Mouse (Mus musculus) thymus, postnatal 0 days (tissue): Measurements from ENCODE around the gene H2-Q2. TPM values are rescaled to one million over a fixed set of nuclear protein-coding genes. Genes with fewer than 3 reads are reported as not detected.
"Not testable (repeated sequence)": the region's sequence is repeated elsewhere in the genome, so short reads cannot be mapped to it uniquely, and the experiment has no call there.

Experiments used
- DNase-seq: peaks from one replicate; pipeline ENCODE4 v3.0.0-alpha.2; 2015; ENCODE audit warnings: low spot score
- polyA plus RNA-seq: library from polyadenylated mRNA; unstranded; fragments of >200 nt; fragmentation: Nextera tagmentation; extraction: Ambion mirVana; gene quantifications from 2 replicates; pipeline ENCODE4 v1.2.1, GENCODE M21; 2015

The H2-Q2 gene
- 68.4 and 69.8 TPM in 2 replicates for polyA plus RNA-seq

DNA sequence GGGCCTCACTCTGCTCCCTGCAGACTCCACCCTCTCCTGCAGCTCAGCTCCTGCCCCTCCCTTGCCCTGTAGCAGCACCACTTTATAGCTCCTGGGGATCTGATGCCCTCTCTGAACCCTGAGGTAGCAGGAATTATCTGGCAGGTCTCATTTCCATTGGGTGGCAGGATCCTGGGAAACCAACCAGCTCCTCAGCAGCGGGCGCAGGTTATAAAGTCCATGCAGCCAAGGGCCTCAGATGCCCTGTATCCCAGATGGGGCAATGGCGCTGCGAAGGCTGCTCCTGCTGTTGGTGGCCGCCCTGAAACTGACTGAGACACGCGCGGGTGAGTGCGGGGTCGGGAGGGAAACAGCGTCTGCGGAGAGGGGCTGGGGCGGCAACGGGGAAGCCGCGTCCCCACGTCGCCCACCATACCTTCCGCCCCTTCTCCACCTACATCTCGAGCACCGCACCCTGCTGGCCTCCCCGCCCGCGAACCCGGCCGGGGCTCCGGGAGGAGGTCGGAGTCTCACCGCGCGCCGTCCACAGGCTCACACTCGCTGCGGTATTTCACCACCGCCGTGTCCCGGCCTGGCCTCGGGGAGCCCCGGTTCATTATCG is at the start of gene H2-Q2:
Gene H2-Q2 (plus strand): TSS at position 172 of the 601 bp plus-strand sequence.
- DNase-seq = peak; percentile 36

GRCm38 (mm10) chr17:35295796-35296195 is 46.2 kb upstream of the H2-Q2 start:
- peak; percentile 66 for DNase-seq

- DNase-seq = not testable (repeated sequence)
Measured at GRCm38 (mm10) chr17:35300261-35300945, 41.6 kb upstream of the H2-Q2 start.

- DNase-seq = peak; percentile 73
Measured at GRCm38 (mm10) chr17:35301645-35302258, 40.3 kb upstream of the H2-Q2 start.

DNA sequence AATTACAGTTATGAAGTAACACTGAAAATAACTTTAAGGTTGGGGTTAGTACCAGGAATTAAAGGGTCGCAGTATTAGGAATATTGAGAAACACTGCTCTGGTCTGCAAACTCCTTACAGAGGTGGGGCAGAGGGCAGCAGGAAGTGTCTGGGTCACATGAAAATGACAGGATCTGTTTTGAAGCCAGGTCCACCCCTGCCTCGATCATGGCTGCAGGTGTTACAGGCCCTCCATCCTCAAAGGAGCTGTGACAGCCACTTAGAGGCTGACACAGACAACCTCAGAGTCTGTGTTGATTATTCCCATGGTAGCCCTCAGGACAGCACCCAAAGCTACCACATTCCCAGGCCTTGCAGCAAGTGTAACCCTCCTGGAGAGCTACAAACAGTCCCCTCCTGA is 38.8 kb upstream of the H2-Q2 start:
- DNase-seq = no peak

DNA sequence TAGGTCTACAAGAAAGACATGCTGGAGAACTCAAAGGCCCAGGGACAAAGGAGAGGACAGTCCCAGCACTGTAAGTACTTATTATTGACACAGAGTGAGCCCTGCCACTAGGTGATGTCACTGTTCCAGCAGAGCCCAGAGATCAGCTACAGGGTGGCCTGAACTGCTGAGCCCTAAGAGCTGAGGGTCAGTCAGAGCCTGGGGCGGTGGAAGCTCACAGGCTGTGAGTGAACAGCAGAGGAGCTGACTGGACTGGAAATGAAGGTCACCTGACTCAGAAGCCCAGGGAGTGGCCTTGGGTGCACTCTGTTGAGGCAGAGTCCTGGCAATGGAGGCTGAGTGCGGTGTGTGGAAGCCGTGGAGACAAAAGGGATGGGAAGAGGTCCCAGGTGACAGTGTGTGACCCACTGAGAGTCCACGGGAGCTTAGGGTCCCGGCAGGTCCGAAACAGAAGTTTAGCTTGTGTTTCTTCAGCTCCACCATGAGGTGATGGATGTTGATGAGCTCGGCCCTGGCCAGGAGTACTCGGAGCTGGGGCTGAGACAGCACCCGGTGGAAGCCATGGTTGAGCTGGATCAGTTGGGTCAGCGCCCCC is 38.2 kb upstream of the H2-Q2 start:
- no peak for DNase-seq

DNA sequence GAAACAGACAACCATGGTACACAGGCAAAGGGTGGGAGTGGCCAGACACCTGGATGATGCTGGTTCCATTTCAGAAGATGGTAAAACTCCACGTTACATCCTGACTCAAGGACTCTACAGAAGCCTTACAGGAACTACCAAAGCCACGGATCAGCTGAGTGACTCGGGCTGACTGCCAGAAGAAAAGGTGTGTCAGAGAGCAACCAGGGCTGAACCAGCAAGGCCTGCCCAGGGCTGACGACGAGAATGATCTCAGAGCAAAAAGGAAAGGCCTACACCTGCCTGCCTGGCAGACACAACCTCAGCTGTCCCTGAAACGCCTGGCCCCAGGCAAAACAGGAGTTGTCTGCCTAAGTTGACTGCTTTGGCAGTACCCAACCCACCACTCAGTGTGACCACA is 37.6 kb upstream of the H2-Q2 start:
- no peak for DNase-seq

DNA sequence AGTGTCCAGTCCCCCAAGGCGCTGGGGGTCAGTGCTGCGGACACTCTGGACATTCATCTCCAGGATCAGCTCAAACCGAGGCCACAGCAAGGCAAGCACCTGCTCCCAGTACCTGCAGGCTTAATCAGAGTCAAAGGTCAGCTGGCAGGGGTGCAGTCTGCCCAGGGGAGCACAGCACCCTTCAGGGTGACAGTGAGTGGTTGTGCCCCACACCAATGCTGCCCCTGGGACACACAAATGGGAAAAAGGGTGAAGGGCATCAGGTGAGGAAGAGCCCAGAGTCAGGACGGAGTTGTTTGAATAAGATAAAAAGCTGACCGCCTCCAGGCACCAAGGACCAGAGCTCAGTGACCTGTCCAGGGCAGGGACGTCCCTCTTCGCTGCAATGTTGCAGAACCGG is 37.1 kb upstream of the H2-Q2 start:
- DNase-seq = not testable (repeated sequence)

- peak; percentile 68 for DNase-seq
Measured at GRCm38 (mm10) chr17:35318671-35319070, 23.4 kb upstream of the H2-Q2 start.

DNA sequence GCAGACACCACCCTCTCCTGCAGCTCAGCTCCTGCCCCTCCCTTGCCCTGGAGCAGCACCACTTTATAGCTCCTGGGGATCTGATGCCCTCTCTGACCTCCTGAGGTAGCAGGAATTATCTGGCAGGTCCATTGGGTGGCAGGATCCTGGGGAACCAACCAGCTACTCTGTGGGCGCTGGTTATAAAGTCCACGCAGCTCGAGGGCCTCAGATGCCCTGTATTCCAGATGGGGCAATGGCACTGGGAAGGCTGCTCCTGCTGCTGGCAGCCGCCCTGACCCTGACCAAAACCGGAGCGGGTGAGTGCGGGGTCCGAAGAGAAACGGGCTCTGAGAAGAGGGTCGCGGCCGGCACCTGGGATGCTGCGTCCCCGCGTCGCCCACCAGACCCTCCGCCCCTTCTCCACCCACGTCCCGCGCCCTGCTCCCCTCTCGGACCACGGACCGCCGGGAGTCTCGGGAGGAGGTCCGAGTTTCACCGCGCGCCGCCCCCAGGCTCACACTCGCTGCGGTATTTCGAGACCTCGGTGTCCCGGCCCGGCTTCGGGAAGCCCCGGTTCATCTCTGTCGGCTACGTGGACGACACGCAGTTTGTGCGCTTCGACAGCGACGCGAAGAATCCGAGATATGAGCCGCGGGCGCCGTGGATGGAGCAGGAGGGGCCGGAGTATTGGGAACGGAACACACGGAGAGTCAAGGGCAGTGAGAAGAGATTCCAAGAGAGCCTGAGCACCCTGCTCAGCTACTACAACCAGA is 21.5 kb upstream of the H2-Q2 start, which contains the start of gene H2-Q1:
Gene H2-Q1 (plus strand): TSS at position 79 of the 755 bp plus-strand sequence.
- peak; percentile 9 for DNase-seq

DNA sequence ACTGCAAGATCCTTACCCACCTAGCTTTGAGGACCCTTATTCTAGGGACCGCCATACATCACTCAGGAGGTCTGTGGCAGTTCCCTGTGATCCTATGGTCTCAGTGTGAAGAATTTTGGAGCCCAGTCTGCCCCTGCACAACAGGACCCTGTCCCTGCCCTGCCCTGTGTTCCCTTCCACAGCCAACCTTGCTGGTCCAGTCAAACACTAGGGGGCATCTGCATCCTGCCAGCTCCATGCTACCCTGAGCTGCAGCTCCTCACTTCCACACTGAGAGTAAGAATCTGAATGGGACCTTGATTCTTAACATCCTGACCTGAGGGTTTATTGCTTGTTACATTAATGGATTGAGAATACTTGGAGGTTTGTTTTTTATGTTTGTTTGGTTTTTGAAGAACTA is 16.9 kb upstream of the H2-Q2 start:
- peak; percentile 59 for DNase-seq

DNA sequence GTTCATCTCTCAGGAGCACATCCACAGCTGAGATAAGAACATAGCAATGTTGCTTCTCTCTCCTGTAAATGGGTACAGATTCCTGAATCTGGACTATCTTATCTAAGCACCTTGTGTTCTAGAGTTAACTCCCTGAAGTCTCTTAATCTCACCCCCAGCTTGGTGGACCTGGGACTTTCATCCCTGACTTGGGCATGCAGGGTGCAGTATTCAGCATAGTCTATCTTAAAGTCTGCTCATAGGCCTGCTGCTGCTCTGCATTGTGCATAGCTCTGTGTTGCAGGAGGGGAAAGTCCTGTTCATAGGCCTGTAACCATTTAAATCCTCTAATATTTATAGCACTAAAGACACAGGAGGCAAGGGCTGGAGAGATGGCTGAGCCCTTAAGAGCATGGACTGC is 16.0 kb upstream of the H2-Q2 start:
- not testable (repeated sequence) for DNase-seq

- not testable (repeated sequence) for DNase-seq
Measured at GRCm38 (mm10) chr17:35329714-35330113, 12.3 kb upstream of the H2-Q2 start.

DNA sequence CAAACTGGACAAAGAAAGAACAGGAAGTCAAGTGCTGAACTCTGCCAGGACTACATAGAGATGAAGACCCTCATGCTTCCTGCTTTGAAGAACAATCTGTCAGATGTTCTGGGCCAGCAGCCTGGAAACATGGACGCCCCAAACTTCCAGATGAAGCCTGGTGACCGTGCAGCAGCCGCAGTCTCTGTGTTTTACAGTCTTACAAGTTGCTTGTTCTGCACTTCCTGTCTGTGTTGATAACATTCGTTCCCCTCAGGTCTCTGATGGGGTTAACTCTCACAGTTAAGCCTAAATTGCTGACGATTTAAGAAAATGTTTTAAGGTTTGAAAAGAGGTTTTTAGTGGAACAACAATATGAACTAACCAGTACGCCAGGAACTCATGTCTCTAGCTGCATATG is 10.5 kb upstream of the H2-Q2 start:
- DNase-seq = not testable (repeated sequence)

DNA sequence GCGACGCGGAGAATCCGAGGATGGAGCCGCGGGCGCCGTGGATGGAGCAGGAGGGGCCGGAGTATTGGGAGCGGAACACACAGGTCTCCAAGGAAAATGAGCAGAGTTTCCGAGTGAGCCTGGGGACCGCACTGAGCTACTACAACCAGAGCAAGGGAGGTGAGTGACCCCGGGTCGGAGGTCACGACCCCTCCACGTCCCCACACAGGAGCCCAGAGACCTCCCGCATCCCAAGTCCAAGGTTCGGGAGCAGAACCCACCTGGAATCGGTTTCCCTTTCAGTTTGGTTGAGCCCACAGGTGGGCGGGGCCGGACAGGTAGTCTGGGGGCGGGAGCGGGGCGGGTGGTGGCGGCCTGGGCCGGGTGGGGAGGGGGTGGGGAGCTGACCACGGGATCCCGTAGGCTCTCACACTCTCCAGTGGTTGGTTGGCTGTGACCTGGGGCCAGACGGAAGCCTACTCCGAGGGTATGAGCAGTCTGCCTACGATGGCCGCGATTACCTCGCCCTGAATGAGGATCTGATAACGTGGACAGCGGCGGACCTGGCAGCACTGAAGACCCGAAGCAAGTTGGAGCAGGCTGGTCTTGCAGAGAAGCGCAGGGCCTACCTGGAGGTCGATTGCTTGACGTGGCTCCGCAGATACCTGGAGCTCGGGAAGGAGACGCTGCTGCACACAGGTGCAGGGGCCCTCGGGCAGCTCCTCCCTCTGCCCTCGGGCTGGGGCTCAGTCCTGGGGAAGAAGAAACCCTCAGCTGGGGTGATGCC is 852 bp downstream of the H2-Q2 start:
- DNase-seq = peak; percentile 6

- not testable (repeated sequence) for DNase-seq
Measured at GRCm38 (mm10) chr17:35347659-35348058, 5.6 kb downstream of the H2-Q2 start.

- peak; percentile 53 for DNase-seq
Measured at GRCm38 (mm10) chr17:35353275-35353674, 11.2 kb downstream of the H2-Q2 start.

DNA sequence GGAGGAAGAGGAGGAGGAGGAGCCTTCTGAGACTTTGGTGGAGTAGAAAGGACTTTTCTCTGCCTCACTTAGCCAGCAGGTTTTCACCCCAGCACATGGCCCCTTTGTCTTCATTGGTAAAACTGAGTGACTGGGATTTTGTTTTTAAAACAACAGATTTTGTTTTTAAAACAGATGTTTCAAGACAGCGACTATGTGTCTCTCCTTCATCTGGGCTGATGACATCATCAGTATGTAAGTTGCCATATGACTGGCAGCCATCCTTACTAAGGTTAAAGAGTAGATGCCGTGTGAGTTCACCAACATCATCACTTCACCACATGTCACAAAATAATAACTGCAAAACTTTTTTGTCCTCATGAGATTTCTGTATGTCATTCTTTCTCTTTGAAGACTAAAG is 12.0 kb downstream of the H2-Q2 start:
- DNase-seq = no peak

DNA sequence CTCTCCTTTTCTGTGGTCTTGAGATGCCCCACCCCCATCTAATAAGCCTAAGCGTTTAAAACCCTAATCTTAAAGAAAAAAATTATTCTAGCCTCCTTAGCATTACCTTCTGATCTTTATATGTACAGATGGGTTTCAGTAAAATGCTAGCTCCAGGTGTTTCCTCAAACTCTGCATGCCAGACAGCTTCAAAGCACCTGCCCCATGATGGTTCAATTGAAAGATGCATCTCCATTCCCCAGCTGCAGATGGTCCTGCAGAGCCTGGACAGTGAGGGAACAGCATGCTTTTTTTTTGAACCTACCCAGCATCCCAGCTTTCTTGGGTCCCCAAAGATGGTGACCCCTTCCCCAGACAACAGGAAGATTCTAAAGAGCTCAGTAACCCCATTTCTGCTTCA is 15.0 kb downstream of the H2-Q2 start:
- peak; percentile 62 for DNase-seq

- peak; percentile 22 for DNase-seq
Measured at GRCm38 (mm10) chr17:35358763-35359469, 16.9 kb downstream of the H2-Q2 start.
